Mouse (Mus musculus) kidney, adult 2 months (tissue): Measurements from ENCODE around the gene Plxna4.

ENCODE experiments used
- CTCF ChIP-seq: fragments of 200-500 bp; conservative IDR thresholded peaks from 2 replicates; pipeline ENCODE4 v1.5.1; 2011; ENCODE audit warnings: low read depth, mild to moderate bottlenecking, control low read depth, low read length, moderate library complexity, mixed read lengths; ENCODE audit not compliant: insufficient read depth, insufficient read length
- POLR2A ChIP-seq: fragments of 200-500 bp; IDR thresholded peaks from one replicate; pipeline ENCODE4 v1.6.1; 2011; ENCODE audit warnings: low read depth, low read length, control low read depth

- TF ChIP-seq CTCF (no peak), POLR2A (no peak)
These were observed 83.0 kb downstream of the Plxna4 start for GRCm38 (mm10) chr6:32504963-32505362.
